Mouse (Mus musculus) G1E (cell line): Measurements from ENCODE around the gene Gpc6.

ENCODE experiments used
- CTCF ChIP-seq: IDR thresholded peaks from 2 replicates; pipeline ENCODE4 v1.5.1; 2012; ENCODE audit warnings: low read depth, low read length, inconsistent platforms, mixed read lengths
- GATA1 ChIP-seq: IDR thresholded peaks from 2 replicates; pipeline ENCODE4 v1.6.1; 2012; ENCODE audit warnings: borderline replicate concordance, low read length, inconsistent platforms, mixed read lengths
- POLR2AphosphoS5 ChIP-seq: IDR thresholded peaks from 2 replicates; pipeline ENCODE4 v1.6.1; 2012; ENCODE audit warnings: low read depth, low read length, inconsistent platforms; ENCODE audit not compliant: insufficient replicate concordance
- TAL1 ChIP-seq: conservative IDR thresholded peaks from 2 replicates; pipeline ENCODE4 v1.6.1; 2012; ENCODE audit warnings: low read depth, low read length, inconsistent platforms, mixed read lengths

DNA sequence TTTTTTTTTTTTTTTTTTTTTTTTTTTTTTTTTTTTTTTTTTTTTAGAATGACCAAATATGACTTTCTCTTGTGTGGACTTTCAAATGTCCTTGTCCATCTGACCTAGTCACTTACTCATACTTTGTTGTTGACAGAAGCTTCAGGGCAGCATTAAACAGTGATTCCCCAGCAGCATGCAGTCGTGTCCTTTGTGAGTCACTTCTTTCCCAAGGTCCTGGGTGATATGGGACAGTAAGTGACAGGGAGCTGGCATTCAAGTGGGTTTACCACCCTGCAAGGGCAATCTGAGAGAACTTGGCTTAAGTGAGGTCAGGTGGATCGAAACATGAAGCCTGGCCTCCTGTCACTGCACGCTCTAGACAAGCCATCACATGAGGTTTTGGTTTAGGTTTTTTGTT lies 754.8 kb downstream of the Gpc6 start:
- TF ChIP-seq CTCF (no peak), GATA1 (no peak), POLR2AphosphoS5 (no peak), TAL1 (no peak)
